Mouse (Mus musculus) CH12.LX (cell line): ENCODE measurements around the gene Layn.
A peak's percentile ranks its signal among the peaks of the same experiment; 100 is the strongest.

Experiments used
- CHD2 ChIP-seq: IDR thresholded peaks from 2 replicates; pipeline ENCODE4 v1.6.1; 2011; ENCODE audit warnings: low read length, improper control_type of control experiment
- CTCF ChIP-seq, 2 experiments: IDR thresholded peaks in 1 of 2; conservative IDR thresholded peaks in 1 of 2; 2 replicates each; pipeline ENCODE4 v1.5.1; 2011 to 2012; ENCODE audit warnings: low read depth in 2 of 2, low read length in 2 of 2, improper control_type of control experiment in 1 of 2, inconsistent platforms in 1 of 2, mild to moderate bottlenecking in 1 of 2, moderate library complexity in 1 of 2
- EP300 ChIP-seq: IDR thresholded peaks from 2 replicates; pipeline ENCODE4 v1.6.1; 2011; ENCODE audit warnings: low read length, improper control_type of control experiment
- ETS1 ChIP-seq: conservative IDR thresholded peaks from 2 replicates; pipeline ENCODE4 v1.6.1; 2012; ENCODE audit warnings: low read depth, mild to moderate bottlenecking, inconsistent platforms, low read length, improper control_type of control experiment, moderate library complexity
- HCFC1 ChIP-seq: IDR thresholded peaks from 2 replicates; pipeline ENCODE4 v1.6.1; 2012; ENCODE audit warnings: low read depth, mild to moderate bottlenecking, inconsistent platforms, low read length, improper control_type of control experiment
- KAT2A ChIP-seq: IDR thresholded peaks from 2 replicates; pipeline ENCODE4 v1.6.1; 2012; ENCODE audit warnings: low read length, improper control_type of control experiment, inconsistent platforms; ENCODE audit not compliant: insufficient replicate concordance
- MXI1 ChIP-seq: IDR thresholded peaks from 2 replicates; pipeline ENCODE4 v1.6.1; 2011; ENCODE audit warnings: mild to moderate bottlenecking, low read depth, low read length, improper control_type of control experiment
- POLR2A ChIP-seq: IDR thresholded peaks from 2 replicates; pipeline ENCODE4 v1.6.1; 2011; ENCODE audit warnings: low read depth, mild to moderate bottlenecking, improper control_type of control experiment, low read length
- POLR2AphosphoS2 ChIP-seq: IDR thresholded peaks from 2 replicates; pipeline ENCODE4 v1.6.1; 2011; ENCODE audit warnings: low read depth, low read length, improper control_type of control experiment
- TCF12 ChIP-seq: IDR thresholded peaks from 2 replicates; pipeline ENCODE4 v1.6.1; 2014; ENCODE audit warnings: low read depth, mild to moderate bottlenecking, inconsistent platforms, low read length, improper control_type of control experiment

GRCm38 (mm10) chr9:51026952-51027351, 49.9 kb downstream of the Layn start:
- TF ChIP-seq CHD2: no peak
- TF ChIP-seq POLR2A: no peak
- TF ChIP-seq CTCF (conservative IDR thresholded peaks at IDR 0.05 in 1 of 2, IDR thresholded peaks at IDR 0.05 in 1 of 2; ENCODE audit: low read depth in 2 of 2, low read length in 2 of 2): peak in 1 of 2 experiments; percentile 53; a peak in 2 of 4 replicates
- no peak for TF ChIP-seq HCFC1
- no peak for TF ChIP-seq ETS1
- TF ChIP-seq POLR2AphosphoS2: no peak
- TF ChIP-seq MXI1: no peak
- no peak for TF ChIP-seq KAT2A
- TF ChIP-seq EP300: no peak
- no peak for TF ChIP-seq TCF12
